Mouse (Mus musculus) E14TG2a.4 (cell line): ENCODE results near the gene Cfap58.

ENCODE experiments used
- H3K27me3 ChIP-seq: 2 replicates; pipeline ENCODE4 v1.6.1; 2014; ENCODE audit warnings: low read length, control low read depth; ENCODE audit not compliant: insufficient read depth
- H3K36me3 ChIP-seq: 2 replicates; pipeline ENCODE4 v1.6.1; 2014; ENCODE audit warnings: low read length, control low read depth; ENCODE audit not compliant: insufficient read depth
- H3K4me1 ChIP-seq: replicated peaks from 2 replicates; pipeline ENCODE4 v1.6.1; 2014; ENCODE audit warnings: low read depth, low read length, control low read depth
- H3K4me3 ChIP-seq: replicated peaks from 2 replicates; pipeline ENCODE4 v1.5.1; 2014; ENCODE audit warnings: mild to moderate bottlenecking, low read length
- H3K9me3 ChIP-seq: 2 replicates; pipeline ENCODE4 v1.6.1; 2014; ENCODE audit warnings: low read length, control low read depth
- CTCF ChIP-seq: conservative IDR thresholded peaks from 2 replicates; pipeline ENCODE4 v1.5.1; 2014; ENCODE audit warnings: low read length
- NANOG ChIP-seq: IDR thresholded peaks from 2 replicates; pipeline ENCODE4 v1.6.1; 2014; ENCODE audit warnings: borderline replicate concordance, low read length, mixed read lengths
- POU5F1 ChIP-seq: IDR thresholded peaks from 2 replicates; pipeline ENCODE4 v1.6.1; 2014; ENCODE audit warnings: low read length, borderline replicate concordance

Cfap58 gene

DNA sequence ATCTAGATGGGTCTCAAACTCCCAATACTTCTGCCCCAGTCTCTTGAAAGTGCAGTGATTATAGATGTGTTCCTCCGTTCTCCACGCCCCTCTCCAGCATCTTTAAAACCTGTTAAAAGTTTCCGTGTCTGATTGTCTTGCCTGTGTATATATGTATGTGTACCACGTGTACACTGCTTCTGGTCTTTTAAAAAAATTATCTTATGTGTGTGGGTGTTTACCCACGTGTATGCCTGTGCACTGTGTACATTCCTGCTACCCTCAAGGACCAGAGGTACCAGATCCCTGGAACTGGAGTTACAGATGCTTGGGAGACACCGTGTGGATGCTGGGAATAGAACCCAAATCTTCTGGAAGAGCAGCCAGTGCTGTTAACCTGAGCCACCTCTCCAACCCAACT, 1.9 kb upstream of the Cfap58 start:
- peaks cover 23% of the 10 kb centered on the region for H3K4me1 ChIP-seq
- H3K27me3 ChIP-seq, result peaks cover 25% of the 10 kb centered on the region
- TF ChIP-seq CTCF (no peak), POU5F1 (no peak), NANOG (no peak)
- no peak overlapping the region for H3K4me3 ChIP-seq
- peaks cover 6% of the 10 kb centered on the region for H3K9me3 ChIP-seq
- no peaks in the 10 kb centered on the region for H3K36me3 ChIP-seq

DNA sequence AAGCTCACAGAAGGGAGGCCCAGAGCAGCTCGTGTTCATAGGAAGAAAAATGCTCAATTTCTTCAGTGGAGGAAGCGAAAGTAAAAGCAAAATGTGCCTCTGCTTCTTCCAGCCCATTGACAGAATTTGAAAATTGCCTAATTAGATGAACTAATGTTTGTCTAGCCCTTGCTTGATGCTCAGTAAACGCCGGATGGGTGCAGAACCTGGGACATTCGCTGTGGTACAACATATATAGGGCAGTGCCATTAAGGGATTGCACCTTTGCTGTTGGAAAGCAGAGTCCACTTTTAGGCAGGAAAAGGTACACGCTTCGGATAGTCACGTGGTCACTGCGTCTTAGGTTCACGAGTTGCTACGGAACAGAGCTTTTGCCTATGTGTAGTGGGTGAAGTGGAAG, 985 bp upstream of the Cfap58 start:
- peaks cover 6% of the 10 kb centered on the region for H3K9me3 ChIP-seq
- peaks cover 31% of the 10 kb centered on the region for H3K27me3 ChIP-seq
- peaks cover 23% of the 10 kb centered on the region for H3K4me1 ChIP-seq
- TF ChIP-seq CTCF, result no peak
- TF ChIP-seq NANOG, result no peak
- no peak for TF ChIP-seq POU5F1
- H3K36me3 ChIP-seq, result no peaks in the 10 kb centered on the region
- no peak overlapping the region for H3K4me3 ChIP-seq

DNA sequence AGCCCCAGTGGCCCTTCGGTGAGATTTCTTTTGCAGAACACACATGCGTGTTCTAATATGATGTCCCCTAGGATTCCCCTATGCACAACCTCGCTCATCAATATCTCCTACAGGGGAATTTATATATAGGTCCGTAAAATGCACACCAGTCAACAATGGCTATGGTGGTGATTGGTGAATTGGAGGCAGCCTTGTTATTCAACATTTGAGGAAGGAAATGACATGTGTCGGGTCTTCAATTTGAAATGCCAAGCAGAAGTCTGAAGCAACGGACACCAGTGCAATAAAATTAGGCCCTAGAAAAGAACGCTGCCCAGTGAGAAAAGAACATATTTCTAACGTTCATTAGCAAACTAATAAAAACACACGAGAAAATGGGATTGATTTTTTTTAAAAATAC, 537 bp upstream of the Cfap58 start:
- H3K9me3 ChIP-seq, result peaks cover 6% of the 10 kb centered on the region
- H3K36me3 ChIP-seq, result no peaks in the 10 kb centered on the region
- H3K27me3 ChIP-seq, result peaks cover 34% of the 10 kb centered on the region
- H3K4me1 ChIP-seq, result peaks cover 23% of the 10 kb centered on the region
- no peak for TF ChIP-seq CTCF
- no peak for TF ChIP-seq POU5F1
- TF ChIP-seq NANOG, result no peak
- H3K4me3 ChIP-seq, result no peak overlapping the region

DNA sequence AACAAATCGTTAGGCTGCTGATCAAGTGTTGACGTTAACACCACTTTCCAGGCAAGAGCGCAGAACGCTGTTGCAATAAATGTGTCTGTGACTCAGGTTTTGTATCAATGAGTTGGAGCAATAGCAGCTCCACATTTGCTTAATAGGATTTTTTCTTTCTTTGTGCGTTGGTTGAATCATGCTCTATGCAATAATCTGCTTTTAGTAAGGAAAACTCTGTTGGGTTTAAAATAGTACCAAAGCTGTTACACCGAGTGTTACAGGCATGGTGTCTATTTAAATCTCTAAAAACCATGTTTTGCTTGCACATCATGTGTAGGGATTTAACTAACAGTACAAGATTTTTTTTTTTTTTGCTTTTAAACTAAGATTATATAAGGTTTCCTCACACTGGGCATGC, 1.9 kb downstream of the Cfap58 start:
- no peaks in the 10 kb centered on the region for H3K36me3 ChIP-seq
- H3K9me3 ChIP-seq, result no peaks in the 10 kb centered on the region
- no peak overlapping the region for H3K4me3 ChIP-seq
- peaks cover 35% of the 10 kb centered on the region for H3K27me3 ChIP-seq
- peaks cover 19% of the 10 kb centered on the region for H3K4me1 ChIP-seq
- no peak for TF ChIP-seq NANOG

DNA sequence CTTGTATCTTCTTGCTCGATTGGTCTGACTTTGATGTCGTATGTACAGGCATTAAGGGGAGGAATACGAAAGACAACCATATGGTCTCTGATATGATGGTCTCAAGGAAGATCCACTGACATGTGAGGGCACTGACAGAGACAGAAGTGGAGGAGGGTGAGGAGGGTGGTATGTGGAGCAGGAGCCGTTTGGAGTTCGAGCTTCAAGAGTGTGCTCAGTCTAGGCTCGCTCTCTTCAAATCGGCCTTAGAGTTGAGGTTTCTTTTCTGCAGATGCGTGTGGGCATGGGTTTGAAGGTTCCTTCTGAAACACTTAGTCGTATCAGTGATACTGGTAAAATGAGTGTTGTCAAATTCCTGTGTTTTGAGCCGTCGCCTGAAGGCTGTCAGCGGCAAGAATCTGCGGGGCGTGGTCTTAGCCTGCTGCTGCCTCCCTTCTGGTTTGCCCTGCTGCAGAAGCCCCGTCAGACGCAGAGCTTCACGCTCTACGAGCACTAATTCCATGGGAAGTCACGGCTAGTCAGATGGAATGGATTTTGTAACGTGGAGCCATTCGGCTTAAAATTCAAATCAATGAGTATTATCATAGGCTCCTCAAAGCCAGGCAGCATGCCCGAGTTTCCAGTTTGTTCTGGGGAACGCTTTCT, 9.5 kb downstream of the Cfap58 start:
- Histone ChIP-seq H3K36me3 (no peaks in the 10 kb centered on the region), H3K4me1 (no peaks in the 10 kb centered on the region), H3K9me3 (no peaks in the 10 kb centered on the region), H3K4me3 (no peak overlapping the region), H3K27me3 (peaks cover 45% of the 10 kb centered on the region)
- no peak for TF ChIP-seq POU5F1

DNA sequence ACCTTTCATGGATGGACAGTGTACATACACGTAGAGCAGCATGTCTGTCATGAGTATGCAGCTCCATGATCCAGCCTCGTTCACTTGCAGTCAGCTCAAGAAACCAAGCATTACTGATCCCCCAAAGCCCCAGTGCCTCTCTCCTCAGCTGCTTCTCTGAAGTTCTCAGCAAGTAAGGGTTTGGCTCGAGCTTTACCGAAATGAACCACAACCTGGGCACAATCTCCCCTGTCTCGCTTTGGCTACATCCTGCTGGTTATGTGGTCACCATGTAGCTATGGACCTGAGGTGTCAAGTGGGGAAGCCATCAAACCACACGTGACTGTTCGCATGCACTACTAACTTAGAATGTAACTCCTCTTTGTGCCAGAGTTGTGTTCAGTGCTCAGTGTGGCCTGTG, 13.5 kb downstream of the Cfap58 start:
- no peaks in the 10 kb centered on the region for H3K36me3 ChIP-seq
- H3K27me3 ChIP-seq, result peaks cover 51% of the 10 kb centered on the region
- H3K4me1 ChIP-seq, result no peaks in the 10 kb centered on the region
- no peaks in the 10 kb centered on the region for H3K9me3 ChIP-seq
- no peak overlapping the region for H3K4me3 ChIP-seq
- TF ChIP-seq NANOG, result no peak
- TF ChIP-seq CTCF, result no peak
- no peak for TF ChIP-seq POU5F1

DNA sequence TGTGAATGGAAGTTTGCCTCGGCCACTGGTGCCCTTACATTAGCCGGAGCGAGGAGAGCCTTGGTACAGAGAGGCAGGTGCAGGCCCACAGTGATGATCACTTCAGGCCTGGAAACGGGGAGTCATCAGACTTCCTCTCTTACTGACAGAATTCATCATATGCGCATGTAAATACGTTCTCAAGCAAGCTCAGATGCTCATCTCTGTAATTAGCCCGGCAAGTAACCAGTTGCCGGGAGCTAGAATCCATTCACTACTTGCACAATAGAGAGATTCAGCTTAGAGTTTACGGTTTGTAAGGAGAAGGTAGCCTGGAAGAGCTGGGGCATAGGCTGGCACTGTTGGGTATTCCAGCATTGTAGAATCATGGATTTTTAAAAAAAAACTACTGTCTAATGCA, 15.7 kb downstream of the Cfap58 start:
- no peak for TF ChIP-seq POU5F1
- no peak for TF ChIP-seq CTCF
- no peak for TF ChIP-seq NANOG
- H3K4me1 ChIP-seq, result no peaks in the 10 kb centered on the region
- H3K36me3 ChIP-seq, result no peaks in the 10 kb centered on the region
- H3K4me3 ChIP-seq, result no peak overlapping the region
- no peaks in the 10 kb centered on the region for H3K9me3 ChIP-seq
- H3K27me3 ChIP-seq, result peaks cover 44% of the 10 kb centered on the region

DNA sequence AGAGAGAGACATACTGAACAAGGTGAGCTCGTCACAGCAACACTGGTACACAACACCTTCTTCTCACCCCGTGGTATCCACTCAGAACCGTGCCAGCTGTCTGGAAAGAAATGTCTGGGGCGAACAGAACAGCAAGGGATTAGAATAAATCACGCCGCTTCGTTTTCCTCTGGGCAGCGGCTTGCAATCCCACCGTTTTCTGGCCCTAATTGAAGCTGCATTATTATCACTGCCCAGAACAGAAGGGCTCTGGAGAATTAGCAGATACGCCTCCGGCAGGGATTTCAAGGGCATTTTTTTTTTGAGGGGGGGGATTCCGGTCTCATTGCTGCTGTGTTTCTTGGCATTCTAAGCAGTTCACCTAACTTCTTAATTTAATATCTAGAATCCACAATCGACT, 20.7 kb downstream of the Cfap58 start:
- TF ChIP-seq NANOG (no peak), POU5F1 (no peak), CTCF (no peak)
- H3K4me1 ChIP-seq, result no peaks in the 10 kb centered on the region
- no peaks in the 10 kb centered on the region for H3K36me3 ChIP-seq
- H3K4me3 ChIP-seq, result no peak overlapping the region
- H3K27me3 ChIP-seq, result peaks cover 28% of the 10 kb centered on the region
- H3K9me3 ChIP-seq, result no peaks in the 10 kb centered on the region

DNA sequence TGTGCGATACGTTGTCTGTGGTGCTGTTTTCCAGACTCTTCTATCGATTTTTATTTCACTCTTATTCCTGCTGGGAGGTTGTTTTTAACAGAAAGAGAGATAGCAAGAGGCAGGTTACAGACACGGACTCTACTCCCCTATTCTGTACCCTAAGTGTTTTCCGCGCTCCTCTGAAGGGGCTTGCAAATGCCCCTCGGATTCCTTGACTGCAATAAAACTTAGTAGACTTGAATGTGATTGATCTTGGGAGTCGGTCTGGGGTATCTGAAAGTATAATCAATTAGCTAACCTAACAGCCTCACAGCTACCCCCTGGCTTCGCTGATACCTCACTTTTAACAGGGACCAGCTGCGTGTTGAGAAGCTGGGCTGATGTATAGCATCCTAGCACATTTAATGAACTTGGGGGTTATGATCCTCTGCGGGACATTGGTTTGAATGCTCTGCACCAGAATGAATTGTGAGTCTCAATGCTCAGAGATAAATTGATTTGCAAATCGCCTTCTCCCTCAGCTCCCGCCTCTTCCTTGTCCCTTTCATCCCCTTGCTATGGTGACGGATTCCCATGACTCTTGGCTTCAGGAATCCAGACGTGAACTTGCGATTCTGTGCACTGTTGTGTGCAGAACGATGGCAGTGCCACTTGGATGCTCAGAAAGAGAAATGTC, 31.7 kb downstream of the Cfap58 start:
- Histone ChIP-seq H3K4me3 (no peak overlapping the region), H3K9me3 (no peaks in the 10 kb centered on the region), H3K36me3 (no peaks in the 10 kb centered on the region), H3K4me1 (peaks cover 6% of the 10 kb centered on the region; the same call in 1 of the 2 replicates), H3K27me3 (peaks cover 5% of the 10 kb centered on the region; the same call in 1 of the 2 replicates)
- TF ChIP-seq NANOG, result no peak
- TF ChIP-seq CTCF, result no peak
- no peak for TF ChIP-seq POU5F1
